Mouse (Mus musculus) thymus, postnatal 25 days (tissue): ENCODE results near the gene Ahcy.
"Not testable (repeated sequence)": the region's sequence is repeated elsewhere in the genome, so short reads cannot be mapped to it uniquely, and the experiment has no call there.

Experiments used
- DNase-seq: peaks from one replicate; pipeline ENCODE4 v3.0.0; 2022

Gene Ahcy

DNA sequence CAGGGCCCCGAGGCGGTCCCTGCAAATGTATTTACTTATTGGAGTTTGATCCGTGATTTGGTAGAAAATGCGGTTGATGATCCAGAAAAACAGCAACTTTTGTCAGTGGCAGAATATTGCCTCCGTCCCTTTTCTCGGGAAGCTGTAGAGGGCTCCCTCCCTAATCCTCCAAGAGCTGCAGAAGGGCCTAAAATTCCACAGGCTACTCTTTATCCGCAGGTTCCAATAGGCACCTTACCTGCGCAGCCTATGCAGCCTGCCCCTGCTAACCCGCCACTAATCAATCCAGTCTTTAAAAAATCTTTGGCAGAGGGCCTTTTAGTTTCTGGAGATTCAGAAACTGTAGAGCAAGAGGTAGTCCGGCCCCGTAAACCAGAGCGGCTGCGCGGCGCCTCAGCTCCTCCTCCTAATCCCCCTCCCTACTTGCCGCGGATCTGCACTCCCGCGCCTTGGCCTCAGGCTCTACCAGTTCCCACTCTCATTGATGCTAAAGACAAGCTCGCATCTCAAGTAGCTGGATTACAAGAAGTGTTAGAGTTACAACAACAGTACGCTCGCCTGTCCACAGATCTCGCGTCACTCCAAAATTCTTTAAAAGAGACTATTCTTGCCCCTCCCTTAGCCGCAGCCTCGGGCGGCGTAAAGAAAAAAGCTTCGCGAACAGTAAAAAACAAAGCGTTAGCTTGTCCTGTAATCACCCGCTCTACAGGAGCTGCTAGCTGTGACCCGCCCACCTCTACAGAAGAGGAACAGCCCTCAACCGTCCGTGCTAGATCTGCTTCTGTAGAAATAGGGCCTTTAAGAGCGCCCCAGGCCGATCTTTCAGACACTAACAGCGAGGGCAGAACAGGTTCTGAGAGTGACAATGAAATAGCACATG lies 55.3 kb downstream of the Ahcy start:
- peak; percentile 69 for DNase-seq

DNA sequence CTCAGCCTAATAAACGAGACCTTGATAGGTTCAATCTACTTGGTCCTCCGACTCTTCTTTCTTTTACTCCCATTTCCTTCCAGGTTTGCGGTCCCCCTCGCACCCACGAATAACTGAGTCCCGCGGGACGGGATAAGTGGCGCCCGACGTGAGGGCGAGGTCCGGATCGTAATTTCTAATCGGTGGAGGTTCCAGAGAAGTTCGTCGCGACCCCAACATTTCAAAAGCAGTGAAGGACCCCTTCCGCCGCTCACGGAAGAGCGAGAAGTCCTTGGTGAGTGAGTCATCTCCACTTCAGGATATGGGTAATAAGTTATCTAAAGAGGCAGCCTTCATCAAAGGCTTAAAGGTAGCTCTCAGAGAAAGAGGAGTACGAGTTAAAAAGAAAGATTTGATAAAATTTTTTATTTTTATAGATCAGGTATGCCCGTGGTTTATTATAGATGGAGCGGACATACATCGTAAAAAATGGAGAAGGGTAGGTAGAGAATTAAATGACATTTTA lies 56.0 kb downstream of the Ahcy start, which contains the start of gene Gm14226:
Gene Gm14226 (plus strand): TSS at position 16 of the 505 bp plus-strand sequence.
- not testable (repeated sequence) for DNase-seq

DNA sequence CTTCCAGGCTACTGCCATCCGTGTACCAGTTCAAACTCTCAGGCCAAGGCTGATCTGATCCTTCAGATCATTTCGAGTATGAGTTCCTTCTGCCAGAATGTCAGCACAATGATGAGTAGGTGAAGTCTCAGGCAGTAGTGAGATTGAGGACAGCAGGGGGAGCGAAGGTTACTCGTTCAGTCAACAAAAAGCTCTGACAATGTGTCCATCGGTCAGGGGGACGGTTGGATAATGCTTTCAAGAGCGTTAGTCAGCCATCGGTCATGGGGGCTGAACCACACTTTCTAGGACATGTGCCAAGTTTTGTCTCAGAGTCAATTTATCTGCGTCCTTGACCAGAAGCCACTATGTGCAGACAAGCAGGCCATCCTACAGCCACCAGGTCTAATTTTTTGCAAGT lies 57.5 kb downstream of the Ahcy start:
- not testable (repeated sequence) for DNase-seq

DNA sequence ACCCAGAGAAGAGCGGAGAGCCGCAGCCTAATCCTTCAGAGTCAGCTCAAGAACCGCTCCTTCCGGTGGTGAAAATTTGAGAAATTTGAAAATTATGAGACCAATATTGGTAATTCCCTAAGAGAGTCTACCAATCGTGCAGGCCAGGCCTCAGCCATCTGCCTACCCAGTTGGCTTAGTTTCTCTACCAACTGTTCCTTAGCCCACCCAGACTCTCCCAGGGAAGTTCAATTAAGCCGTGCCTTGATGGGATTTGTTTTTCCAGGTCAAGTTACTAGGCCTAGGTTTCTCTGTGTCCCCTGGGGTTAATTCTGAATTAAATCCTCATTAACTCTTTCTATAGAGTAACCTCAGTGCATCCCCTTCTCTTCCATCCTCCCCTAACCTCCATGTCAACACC lies 61.3 kb downstream of the Ahcy start:
- DNase-seq = no peak

DNA sequence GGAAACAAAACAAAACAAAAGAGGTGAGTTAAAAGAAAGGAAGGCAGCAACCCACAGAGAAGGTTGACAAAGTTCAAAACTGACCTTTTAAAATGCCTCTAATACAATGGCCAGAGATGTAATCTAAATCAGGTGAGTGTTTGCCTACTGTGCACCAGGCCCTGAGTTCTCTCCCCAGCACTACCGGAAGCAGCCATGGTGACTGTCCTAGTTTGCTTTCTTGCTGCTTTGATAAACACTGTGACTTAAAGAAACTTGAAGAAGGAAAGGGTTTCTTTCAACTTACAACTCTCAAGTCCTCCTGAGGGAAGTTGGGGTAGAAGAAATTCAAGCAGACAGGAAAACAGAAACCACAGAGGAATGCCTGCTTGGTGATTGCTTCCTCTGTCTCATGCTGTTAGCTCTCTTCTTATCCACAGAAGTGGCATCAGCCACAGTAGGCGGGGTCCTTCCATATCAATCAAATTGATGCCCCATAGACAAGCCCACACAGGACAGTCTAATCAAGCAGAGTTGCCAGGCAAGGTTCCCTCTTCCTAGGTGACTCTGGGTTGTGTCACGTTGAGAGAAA lies 63.1 kb downstream of the Ahcy start:
- peak; percentile 52 for DNase-seq
